Mouse (Mus musculus): ENCODE measurements around the gene Nkx2-4. TPM values are rescaled to one million over a fixed set of nuclear protein-coding genes. Genes with fewer than 3 reads are reported as not detected.

Gene Nkx2-4
- total RNA-seq (2021) = not detected

DNA sequence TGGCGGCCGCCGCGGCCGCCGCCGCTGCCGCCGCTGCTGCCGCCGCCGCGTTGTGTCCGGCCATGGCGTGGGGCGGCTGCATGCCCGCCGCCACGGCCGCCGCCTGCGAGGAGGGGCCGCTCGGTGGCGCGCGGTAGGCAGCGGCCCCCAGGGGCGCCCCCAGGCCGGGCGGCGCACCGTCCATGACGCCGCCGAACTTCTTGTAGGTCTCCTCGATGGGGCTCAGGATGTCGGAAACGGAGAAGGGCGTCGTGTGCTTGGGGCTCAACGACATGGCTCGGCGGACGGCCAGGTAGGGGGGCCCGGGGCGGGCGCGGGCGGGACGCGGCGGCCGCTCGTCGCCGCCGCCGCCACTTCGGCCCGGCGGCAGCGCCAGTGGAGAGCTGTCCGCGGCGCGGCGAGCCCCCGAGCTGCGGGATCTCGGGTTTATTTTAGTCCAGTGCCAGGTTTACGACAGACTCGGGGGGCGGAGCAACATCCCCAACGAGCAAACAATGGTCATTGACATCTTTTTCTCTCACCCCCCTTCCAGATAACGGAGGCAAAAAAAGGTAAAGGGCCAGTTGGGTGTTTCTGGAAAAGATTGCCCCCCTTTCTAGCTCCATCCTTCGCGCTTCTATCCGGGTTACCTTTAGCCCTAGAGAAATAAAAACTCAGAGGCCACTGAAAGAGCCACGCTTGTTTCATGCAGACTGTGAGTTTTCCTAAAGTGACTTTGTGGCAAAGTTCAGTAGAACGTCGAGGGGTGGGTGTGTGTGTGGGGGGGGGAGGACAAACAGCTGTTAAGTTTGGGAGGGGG lies at the start of gene Nkx2-4:
Gene Nkx2-4, minus strand, starts transcription at position 374 of the 799 bp plus-strand sequence.
- no peak for DNase-seq (ENCODE audit: extremely low spot score in 1 of 2, low spot score in 1 of 2)

DNA sequence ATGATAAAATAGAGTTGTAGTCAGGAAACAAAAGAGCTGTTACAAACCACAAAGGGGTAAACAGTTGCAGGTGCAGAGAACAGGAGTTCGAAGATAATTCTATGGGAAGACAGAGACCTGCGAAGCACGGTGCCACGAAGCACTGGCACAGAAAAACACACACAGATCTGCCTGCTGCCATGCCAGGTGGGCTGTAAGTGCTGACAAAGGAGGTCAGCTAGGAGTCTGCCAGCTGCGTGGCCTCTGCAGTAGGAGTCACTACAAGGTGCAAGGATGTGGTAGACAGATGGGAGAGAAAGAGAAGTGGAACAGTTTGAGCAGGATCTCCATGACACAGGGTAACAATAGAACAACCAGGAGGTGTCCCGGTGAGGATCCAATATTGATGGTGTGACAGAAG lies 42.1 kb upstream of the Nkx2-4 start:
- no peak for DNase-seq (ENCODE audit: extremely low spot score in 1 of 2, low spot score in 1 of 2)

DNA sequence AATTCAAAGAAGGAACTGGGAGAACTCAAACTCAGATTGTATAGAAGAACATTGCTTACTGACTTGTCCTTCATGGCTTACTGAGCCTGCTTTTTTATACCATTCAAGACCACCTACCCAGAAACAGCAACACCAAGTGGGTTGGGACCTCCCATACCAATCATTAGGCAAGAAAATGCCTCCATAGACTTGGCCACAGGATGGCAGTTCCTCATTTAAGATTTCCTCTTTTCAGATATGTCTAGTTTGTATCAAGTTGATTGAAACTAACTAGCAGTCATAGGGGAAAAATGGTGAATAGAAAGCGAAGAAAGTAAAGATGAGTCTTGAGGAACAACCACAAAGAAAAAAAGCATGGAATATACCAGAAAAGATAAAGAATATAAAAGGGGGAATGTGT lies 34.5 kb upstream of the Nkx2-4 start:
- no peak for DNase-seq (ENCODE audit: extremely low spot score in 1 of 2, low spot score in 1 of 2)

DNA sequence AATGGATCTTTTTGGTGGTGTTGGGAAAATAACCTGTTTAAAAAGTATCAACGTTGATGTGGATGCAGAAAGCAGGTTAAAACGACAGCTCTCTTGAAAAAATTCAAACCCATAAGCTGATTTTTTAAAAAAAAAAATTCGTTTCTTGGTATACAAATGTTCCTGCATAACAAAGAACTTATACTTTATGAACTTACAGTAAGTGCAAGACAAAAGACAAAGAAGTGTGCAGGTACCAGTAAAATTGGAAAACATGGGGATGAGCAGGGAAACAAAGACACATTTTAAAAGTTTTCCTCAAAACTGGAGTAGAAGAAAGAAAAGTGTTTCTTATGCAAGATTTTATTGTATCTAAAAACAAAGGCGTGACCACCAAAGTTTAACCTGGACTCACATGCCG lies 1.2 kb upstream of the Nkx2-4 start:
- DNase-seq (ENCODE audit: extremely low spot score in 1 of 2, low spot score in 1 of 2) = no peak

DNA sequence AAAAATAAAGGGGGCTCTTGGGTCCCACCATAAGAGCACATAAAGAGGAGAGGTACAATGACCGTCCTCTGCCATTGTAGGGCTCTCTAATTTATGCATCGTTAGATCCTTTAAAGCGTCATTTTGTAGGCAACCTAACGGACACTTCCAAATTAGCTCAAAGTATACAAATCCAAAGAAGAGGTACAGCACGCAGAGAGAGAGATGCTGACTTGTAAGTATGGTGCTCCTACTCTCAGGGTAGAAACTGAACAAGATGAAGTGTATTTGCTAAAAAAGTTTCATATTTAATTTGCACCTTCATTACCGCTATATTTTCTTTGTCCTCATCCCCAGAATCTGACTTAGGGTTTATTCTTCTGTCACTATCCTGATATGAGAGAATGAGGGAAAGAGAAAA lies 692 bp upstream of the Nkx2-4 start:
- DNase-seq (ENCODE audit: extremely low spot score in 1 of 2, low spot score in 1 of 2) = no peak

DNA sequence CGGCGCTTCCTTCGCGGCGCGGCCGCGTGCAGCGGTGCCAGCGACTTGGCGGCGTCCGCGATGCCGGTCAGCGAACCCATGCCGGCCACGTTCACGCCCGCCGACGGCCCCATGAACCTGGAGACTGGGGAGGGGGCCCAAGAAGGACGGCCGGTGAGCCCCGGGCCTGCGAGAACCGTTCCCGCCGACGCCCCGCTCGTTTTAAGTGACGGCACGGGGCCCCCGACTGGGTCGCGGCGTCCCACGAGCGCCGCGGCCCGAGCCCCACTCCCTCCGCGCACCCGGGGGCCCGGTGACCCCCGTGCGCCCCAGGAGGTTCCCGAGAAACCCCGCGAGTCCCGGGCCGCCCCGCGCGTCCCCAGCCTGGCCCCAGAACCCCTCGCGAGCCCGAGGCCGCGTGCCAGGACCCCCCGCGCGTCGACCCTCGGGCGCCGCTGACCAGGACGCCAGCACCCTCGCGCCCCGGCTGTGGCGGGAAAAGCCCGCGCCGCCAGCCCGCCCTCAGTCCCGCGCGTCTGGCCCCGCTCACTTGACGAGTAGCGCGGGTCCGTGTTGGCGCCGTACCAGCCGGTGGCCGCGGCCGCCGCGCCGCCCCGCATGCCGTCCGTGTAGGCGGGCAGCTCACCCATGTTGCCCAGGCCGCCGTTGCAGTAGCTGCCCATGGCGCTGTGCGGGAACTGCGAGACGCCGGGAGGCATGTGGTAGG lies 726 bp downstream of the Nkx2-4 start:
- no peak for DNase-seq (ENCODE audit: extremely low spot score in 1 of 2, low spot score in 1 of 2)

DNA sequence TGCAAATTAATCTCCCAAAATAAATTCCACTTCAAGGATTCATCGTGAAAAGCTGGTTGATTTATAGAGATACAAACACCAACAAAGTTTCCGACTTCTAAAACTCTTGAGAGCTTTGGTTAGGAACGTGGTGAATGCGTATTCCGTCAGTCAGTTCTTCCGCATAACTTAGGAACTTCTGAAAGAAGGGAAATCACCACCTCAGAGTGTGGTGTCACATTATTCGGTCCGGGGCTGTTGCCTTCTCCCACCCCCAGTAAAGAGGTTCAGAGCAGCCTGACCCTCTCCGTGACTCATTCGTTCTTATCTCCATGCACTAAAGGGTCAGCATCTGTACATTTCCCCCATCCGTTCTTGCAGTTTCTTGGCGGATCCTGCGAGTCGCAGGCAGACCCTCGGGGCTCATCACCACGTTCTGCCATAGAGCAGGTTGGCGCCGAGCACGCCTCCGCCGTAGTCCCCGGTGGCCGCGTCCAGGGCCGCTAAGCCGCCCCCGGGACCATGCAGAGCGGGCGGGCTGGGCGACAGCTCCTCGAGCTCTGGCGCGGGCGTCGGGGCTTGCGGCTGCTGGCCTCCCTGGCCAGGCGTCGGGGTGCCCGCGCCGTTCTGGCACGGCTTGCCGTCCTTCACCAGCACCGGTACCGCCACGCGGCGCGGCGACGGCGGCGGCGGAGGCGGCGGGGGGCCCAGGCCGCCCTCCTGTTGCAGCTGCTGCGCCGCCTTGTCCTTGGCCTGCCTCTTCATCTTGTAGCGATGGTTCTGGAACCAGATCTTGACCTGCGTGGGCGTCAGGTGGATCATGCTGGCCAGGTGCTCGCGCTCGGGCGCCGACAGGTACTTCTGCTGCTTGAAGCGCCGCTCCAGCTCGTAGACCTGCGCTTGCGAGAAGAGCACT lies 1.5 kb downstream of the Nkx2-4 start:
- DNase-seq (ENCODE audit: extremely low spot score in 1 of 2, low spot score in 1 of 2) = peak in 1 of 2 experiments; percentile 20

DNA sequence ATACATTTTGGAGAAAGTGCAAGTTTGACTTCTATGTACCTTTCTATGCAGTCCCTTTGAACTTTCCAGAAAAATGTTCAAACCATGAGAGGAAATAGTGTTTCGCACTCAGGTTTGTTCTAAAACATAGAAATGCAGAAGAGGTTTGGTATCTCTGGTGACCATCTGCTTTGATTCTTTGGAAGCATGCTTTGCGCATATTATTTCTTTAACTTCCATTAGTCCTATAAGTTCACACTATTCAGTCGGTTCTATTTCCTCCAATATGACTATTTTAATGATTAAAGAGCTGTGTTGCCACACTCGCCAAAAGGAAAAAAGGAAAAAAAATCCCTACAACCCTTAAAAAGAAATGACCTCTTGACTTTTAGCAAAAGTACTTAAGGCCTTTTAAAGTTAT lies 2.9 kb downstream of the Nkx2-4 start:
- no peak for DNase-seq (ENCODE audit: extremely low spot score in 1 of 2, low spot score in 1 of 2)

DNA sequence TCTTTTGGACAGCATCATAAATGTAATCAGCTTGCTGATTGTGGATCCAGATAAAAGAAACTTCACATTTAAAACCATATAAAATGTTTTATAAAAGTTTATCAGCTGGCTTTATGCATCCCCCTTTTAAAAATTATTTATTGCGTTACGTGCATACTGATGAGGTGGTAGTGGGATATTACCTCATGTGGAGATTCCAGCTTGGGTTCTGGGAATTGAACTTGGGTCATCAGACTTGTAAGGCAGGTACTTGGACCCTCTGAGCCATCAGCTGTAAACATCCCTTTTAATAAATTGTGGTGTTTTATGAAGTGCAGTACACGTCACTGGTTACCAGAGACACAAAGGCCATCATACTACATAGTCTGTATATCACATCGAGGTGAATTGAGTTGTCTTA lies 10.8 kb downstream of the Nkx2-4 start:
- no peak for DNase-seq (ENCODE audit: extremely low spot score in 1 of 2, low spot score in 1 of 2)

DNA sequence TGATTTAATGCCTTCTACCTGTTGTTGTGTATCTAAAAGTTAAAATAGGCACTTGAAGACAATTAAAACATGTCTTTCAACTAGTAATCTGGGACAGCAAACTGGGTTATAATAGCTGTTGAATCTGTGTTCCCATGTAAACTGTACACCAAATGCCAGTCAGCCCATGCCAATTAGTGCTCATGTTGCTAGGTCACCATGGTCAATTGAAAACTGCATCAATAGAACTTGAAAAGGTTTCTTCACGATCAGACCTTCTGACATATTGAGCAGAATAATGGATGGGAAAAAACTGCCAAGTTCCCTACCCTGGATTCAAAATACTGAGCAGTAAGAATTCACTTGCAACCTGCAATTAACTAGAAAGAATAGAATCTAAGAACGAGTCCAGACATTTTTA lies 11.3 kb downstream of the Nkx2-4 start:
- DNase-seq (ENCODE audit: extremely low spot score in 1 of 2, low spot score in 1 of 2) = no peak

DNA sequence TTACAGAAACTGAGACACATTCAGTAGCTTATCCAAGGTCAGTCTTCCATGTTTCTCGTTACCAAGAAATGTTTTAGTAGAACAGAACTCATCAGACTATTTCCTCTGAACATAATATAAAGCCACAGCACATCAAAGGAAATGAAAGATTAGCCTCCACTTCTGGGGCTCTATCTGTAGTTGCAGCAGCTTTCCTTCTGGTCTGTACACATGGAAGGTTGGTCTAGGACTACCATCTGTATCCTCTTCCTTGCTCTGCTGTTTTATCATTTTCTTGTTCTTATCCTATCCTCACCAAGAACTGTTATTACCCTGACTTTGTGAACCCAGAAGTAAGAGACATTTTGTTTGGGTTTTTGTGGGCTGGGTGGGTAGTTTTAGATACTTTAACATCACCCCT lies 14.9 kb downstream of the Nkx2-4 start:
- DNase-seq (ENCODE audit: extremely low spot score in 1 of 2, low spot score in 1 of 2) = no peak

DNA sequence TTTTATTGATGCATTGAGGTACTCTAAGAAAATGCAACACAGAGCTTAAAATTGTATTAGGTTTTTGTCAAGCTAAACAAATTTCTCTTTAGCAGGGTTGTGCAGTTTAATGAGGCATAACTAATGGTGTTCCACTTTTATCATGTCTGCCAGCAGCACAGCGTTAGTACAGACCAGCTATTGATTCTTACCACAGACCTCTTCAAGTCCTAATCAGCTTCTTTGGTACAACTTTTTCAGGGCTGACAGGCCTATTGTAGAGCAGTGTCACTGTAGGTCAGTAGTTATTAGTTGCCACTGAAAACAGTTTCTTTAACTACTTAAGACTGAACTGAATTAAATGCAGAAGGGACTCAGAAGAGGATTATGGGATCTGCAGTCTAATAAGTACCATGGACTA lies 16.2 kb downstream of the Nkx2-4 start:
- no peak for DNase-seq (ENCODE audit: extremely low spot score in 1 of 2, low spot score in 1 of 2)

DNA sequence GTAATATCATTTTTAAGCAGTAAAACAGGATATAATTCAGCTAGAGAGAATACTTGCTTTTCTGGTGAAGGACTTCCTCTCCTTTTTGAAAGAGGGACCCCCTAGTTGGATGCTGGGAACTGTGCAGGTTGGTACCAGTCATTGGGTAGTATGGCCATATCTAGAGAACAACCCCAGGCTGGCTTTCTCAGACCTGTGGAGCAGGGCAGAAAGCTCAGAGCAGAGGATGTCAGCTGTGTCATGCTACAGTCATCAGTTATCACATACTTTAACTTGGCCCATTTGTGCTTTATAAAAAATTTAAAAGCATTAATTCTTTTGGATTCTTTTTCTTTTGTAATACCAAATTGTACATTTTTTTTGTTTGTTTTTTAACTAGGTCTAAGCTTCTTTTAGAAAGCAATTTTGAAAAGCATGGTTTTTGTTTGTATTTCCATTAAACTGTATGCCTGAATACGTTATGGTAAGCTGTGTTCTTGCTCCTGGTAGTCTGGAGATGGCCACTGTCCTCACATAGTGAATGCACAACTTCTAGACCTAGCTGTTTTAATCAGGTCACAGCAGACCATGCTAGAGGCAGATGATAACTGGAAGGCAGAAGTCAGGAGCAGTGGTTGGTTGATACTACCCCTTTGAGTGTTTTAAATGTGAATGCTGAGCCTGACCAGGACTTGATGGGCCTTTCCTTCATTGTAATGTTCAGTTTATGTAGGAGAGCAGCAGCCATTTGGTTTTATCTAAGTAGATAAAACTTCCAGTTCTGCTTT lies 17.6 kb downstream of the Nkx2-4 start:
- no peak for DNase-seq (ENCODE audit: extremely low spot score in 1 of 2, low spot score in 1 of 2)

DNA sequence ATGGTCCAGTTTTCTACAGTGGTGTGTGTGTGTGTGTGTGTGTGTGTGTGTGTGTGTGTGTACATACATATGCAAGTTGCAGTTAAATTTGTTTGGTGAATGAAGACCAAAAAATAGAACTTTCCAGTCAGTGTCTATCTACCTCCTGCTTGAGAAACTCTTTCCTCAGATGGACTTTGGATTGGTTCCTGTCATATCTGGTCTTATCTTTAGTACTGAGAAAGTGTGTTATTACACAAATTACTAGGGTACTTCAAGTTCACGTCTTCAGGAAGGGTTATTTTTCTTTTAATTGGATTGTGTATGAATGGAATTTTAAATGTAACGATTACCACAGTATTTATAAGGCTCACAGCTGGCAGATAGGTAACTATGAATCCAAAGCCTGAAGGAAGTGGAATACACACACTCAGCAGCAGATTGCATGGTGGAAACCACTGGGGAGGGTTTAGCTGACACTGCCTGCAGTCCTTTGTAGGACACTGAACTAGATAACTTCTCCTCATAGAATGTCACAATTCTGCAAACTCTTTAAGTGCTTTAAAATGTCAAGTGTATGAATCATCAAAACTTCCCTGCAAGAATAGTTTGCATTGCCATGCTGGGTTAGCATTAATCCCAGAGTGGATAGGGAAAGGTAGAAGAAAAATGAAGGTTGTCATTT lies 31.9 kb downstream of the Nkx2-4 start:
- no peak for DNase-seq (ENCODE audit: extremely low spot score in 1 of 2, low spot score in 1 of 2)

DNA sequence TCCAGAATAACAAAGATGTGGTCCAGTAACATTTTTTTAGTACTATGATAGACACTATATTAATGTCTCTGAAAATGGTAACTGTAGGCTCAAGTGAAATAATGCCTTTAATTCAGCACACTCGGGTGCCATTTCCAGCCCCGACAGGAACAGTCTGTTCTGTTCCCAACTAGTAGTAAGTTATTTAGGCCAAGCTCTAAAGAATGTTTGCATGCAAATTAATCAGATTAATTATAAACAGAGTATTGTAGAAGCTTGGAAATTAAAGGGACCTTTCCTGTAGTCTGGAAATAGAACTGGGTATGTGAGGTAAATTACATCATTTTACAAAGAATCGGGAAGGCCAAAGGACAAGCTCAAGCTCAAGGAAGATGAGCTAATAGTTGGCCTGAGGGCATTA lies 38.2 kb downstream of the Nkx2-4 start:
- no peak for DNase-seq (ENCODE audit: extremely low spot score in 1 of 2, low spot score in 1 of 2)

DNA sequence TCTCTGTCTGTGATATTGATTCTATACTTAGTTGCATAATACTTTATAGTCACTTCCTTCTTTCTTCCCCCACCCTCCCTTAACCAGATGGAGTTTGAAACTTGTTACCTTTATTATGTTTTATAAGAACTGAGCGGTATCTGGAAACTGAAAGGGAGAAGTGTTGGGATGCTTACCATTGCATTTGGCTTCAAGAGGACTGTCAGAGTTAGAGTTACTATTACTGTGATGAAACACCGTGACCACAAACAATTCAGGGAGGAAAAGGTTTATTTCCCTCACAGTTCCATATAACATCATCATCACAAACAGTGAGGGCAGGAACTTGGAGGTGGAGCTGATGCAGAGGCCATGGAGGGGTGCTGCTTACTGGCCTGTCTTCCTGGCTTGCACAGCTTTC lies 49.4 kb downstream of the Nkx2-4 start:
- no peak for DNase-seq (ENCODE audit: extremely low spot score in 1 of 2, low spot score in 1 of 2)
